Mouse (Mus musculus) hindbrain, embryonic 11.5 days (tissue): ENCODE results near the gene Pax4. TPM values are rescaled to one million over a fixed set of nuclear protein-coding genes. Genes with fewer than 3 reads are reported as not detected.

ENCODE experiments used
- ATAC-seq: fragments of 200-750 bp; cut with Nextera tagmentation; 2 replicates; pipeline ENCODE4 v1.8.0; 2017; ENCODE audit warnings: mild to moderate bottlenecking, moderate TSS enrichment, moderate library complexity; ENCODE audit not compliant: low FRiP score
- DNase-seq: peaks from one replicate; pipeline ENCODE4 v3.0.0-alpha.2; 2015; ENCODE audit warnings: low spot score
- H3K27ac ChIP-seq: fragments of 300-500 bp; sonication (generic); 2 replicates; pipeline ENCODE4 v1.5.1; 2014; ENCODE audit warnings: mild to moderate bottlenecking, low read depth, low read length
- H3K27me3 ChIP-seq: fragments of 300-500 bp; sonication (generic); 2 replicates; pipeline ENCODE4 v1.6.1; 2014; ENCODE audit warnings: mild to moderate bottlenecking, low read length, moderate library complexity, mixed read lengths; ENCODE audit not compliant: control insufficient read depth, insufficient read depth
- H3K36me3 ChIP-seq: fragments of 300-500 bp; sonication (generic); 2 replicates; pipeline ENCODE4 v1.6.1; 2014; ENCODE audit warnings: mild to moderate bottlenecking, low read length, moderate library complexity, mixed read lengths; ENCODE audit not compliant: control insufficient read depth, insufficient read depth
- H3K4me1 ChIP-seq: fragments of 300-500 bp; sonication (generic); replicated peaks from 2 replicates; pipeline ENCODE4 v1.6.1; 2014; ENCODE audit warnings: low read length, mixed read lengths; ENCODE audit not compliant: control insufficient read depth, insufficient read depth
- H3K4me2 ChIP-seq: fragments of 300-500 bp; sonication (generic); replicated peaks from 2 replicates; pipeline ENCODE4 v1.6.1; 2014; ENCODE audit warnings: mild to moderate bottlenecking, low read depth, low read length
- H3K4me3 ChIP-seq: fragments of 300-500 bp; sonication (generic); 2 replicates; pipeline ENCODE4 v1.5.1; 2014; ENCODE audit warnings: low read depth, low read length
- H3K9ac ChIP-seq: fragments of 300-500 bp; sonication (generic); 2 replicates; pipeline ENCODE4 v1.6.1; 2014; ENCODE audit warnings: low read depth, low read length
- H3K9me3 ChIP-seq: fragments of 300-500 bp; sonication (generic); 2 replicates; pipeline ENCODE4 v1.6.1; 2016; ENCODE audit warnings: low read length; ENCODE audit not compliant: control insufficient read depth
- WGBS: fragments of 180-500 bp; shearing (Covaris S2); extraction: QIAGEN DNeasy Blood & Tissue Kit; methylation state at CpG from one replicate; pipeline ENCODE4 v1.1.7; 2014; 5-methylcytosine and 5-hydroxymethylcytosine counted together
- polyA plus RNA-seq: library from polyadenylated mRNA; unstranded; fragments of >200 nt; fragmentation: Nextera tagmentation; extraction: Ambion mirVana; gene quantifications from 2 replicates; pipeline ENCODE4 v1.2.1, GENCODE M21; 2014

Pax4 gene
- not detected in 2 replicates for polyA plus RNA-seq

DNA sequence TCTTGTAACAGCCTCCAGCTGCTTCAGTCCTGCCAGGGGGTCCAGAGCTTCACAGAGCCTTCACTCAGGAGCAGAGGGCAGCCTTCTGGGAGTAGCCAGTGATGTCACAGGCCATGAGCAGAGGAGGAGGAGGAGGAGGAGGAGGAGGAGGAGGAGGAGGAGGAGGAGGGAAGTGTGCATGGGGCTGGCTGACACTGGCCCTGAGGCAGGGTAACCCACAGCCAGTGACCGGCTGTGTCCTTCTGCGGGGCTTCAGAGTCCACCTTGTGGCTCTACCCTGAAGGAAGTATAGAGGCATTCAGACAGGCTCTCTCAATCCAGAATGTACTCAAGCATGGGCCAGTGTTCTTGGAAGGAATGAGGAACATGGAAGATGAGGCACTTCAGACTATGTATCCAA, at the start of gene Pax4:
Gene Pax4 (minus strand): TSS at position 101 of the 400 bp plus-strand sequence.
- Histone ChIP-seq H3K9ac (no peak within 1 kb of the TSS), H3K36me3 (no peaks in the 10 kb centered on the region), H3K27ac (no peak within 1 kb of the TSS), H3K9me3 (no peaks in the 10 kb centered on the region), H3K4me1 (no peaks in the 10 kb centered on the region), H3K4me3 (no peak within 1 kb of the TSS), H3K27me3 (peaks cover 11% of the 10 kb centered on the region), H3K4me2 (no peak within 1 kb of the TSS)
- WGBS = 85% methylated on average over 2 of the region's 2 CpGs
- DNase-seq = no peak
- ATAC-seq = no peak

DNA sequence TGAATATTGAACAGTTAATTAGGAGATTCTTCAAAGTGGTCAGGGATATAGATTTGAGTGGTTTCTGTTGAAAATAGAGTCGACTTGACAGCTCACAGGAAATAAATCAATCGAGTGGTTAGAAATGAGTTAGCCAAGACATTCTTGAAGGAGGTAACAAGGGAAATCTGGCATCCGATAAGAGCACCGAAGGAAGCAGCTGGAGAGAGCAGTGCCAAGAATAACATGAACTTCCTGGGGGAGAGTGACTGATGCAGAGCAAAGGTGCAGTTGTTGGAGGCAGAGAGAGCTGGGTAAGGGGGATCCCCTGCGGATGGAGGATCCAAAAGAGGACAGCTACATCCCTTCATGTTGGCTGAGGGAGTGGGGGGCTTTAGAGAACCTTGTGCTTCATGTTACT, 48.7 kb upstream of the Pax4 start:
- no peak overlapping the region for H3K4me2 ChIP-seq
- no peaks in the 10 kb centered on the region; the same call in 1 of the 2 replicates for H3K36me3 ChIP-seq
- DNase-seq (no peak), ATAC-seq (no peak)
- H3K4me3 ChIP-seq = no peak overlapping the region
- no peaks in the 10 kb centered on the region for H3K4me1 ChIP-seq
- H3K9ac ChIP-seq = no peak overlapping the region
- H3K9me3 ChIP-seq = no peaks in the 10 kb centered on the region
- H3K27ac ChIP-seq = no peak overlapping the region
- WGBS = 80% methylated on average over 5 of the region's 5 CpGs
- no peaks in the 10 kb centered on the region for H3K27me3 ChIP-seq

- no peaks in the 10 kb centered on the region for H3K27me3 ChIP-seq
- H3K4me2 ChIP-seq = no peak overlapping the region
- no peak for ATAC-seq
- H3K4me1 ChIP-seq = no peaks in the 10 kb centered on the region
- H3K27ac ChIP-seq = no peak overlapping the region
- no peak for DNase-seq
- no peak overlapping the region for H3K4me3 ChIP-seq
- H3K9me3 ChIP-seq = no peaks in the 10 kb centered on the region
- no peak overlapping the region for H3K9ac ChIP-seq
- H3K36me3 ChIP-seq = peaks cover 2% of the 10 kb centered on the region; the same call in 1 of the 2 replicates
These were observed 42.0 kb upstream of the Pax4 start for GRCm38 (mm10) chr6:28491198-28491597.

DNA sequence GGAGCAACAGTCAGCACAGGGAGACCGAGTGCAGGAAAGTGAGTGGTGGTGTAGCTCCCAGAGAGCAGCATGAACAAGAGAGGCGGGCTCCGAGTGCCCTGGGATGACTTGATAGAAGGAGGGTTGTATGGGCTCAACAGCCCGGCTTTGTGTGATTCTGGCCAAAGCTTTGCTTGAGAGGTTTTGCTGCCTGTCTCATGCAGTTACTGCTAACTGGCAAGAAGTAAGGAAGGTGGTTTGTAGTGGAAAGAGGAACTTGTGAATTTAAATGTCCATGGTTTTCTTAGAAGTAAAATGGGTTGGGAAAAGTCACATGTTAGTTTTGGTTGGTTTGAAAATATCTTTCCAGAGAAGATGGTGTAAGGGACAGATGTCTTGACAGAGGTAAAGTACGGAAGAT, 41.5 kb upstream of the Pax4 start:
- ATAC-seq (no peak), DNase-seq (no peak)
- Histone ChIP-seq H3K4me2 (no peak overlapping the region), H3K36me3 (peaks cover 2% of the 10 kb centered on the region; the same call in 1 of the 2 replicates), H3K27ac (no peak overlapping the region), H3K9me3 (no peaks in the 10 kb centered on the region), H3K27me3 (no peaks in the 10 kb centered on the region), H3K9ac (no peak overlapping the region), H3K4me1 (no peaks in the 10 kb centered on the region), H3K4me3 (no peak overlapping the region)
- WGBS = 91% methylated on average over 5 of the region's 5 CpGs

DNA sequence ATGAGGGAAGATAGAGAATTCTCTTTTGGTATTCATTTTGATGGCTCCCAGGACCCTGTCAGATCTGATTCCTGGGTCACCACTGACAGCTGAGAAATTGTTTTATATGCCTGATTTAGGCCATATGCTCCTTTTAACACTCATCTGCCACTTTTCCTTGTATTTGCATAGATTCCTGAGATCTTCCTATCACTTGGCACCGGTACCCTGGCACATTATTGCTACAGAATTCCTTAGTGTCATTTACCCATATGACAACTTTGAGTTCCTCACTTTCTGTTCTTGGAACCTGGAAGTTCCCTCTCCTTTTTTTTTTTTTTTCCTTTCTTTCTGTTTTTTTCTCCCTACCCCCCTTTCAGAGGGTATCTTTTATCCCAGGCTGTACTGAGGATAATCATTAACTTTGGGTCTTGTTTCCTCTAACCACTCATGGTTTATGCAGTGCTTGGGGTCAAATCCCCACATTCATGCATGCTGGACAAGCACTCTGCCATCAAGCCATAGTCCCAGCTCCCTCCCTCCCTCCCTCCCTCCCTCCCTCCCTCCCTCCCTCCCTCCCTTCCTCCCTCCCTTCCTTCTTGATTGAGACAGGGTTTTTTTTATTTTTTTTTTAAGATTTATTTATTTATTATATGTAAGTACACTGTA, 39.2 kb upstream of the Pax4 start:
- Histone ChIP-seq H3K36me3 (peaks cover 2% of the 10 kb centered on the region; the same call in 1 of the 2 replicates), H3K9me3 (no peaks in the 10 kb centered on the region)
- no peak for DNase-seq

GRCm38 (mm10) chr6:28486905-28487304, 37.8 kb upstream of the Pax4 start:
- Histone ChIP-seq H3K4me3 (no peak overlapping the region), H3K36me3 (no peaks in the 10 kb centered on the region), H3K4me2 (no peak overlapping the region), H3K27me3 (no peaks in the 10 kb centered on the region), H3K27ac (no peak overlapping the region), H3K4me1 (no peaks in the 10 kb centered on the region), H3K9me3 (no peaks in the 10 kb centered on the region), H3K9ac (no peak overlapping the region)
- ATAC-seq (no peak), DNase-seq (no peak)
- 97% methylated on average over 7 of the region's 7 CpGs for WGBS

More for the DNA sequence above, 39.2 kb upstream of the Pax4 start:
- no peak overlapping the region for H3K9ac ChIP-seq
- no peaks in the 10 kb centered on the region for H3K4me1 ChIP-seq
- H3K27ac ChIP-seq = no peak overlapping the region
- H3K27me3 ChIP-seq = no peaks in the 10 kb centered on the region
- no peak overlapping the region for H3K4me3 ChIP-seq
- no peak for ATAC-seq
- no peak overlapping the region for H3K4me2 ChIP-seq
- 68% methylated on average over 1 of the region's 1 CpGs for WGBS

- H3K27ac ChIP-seq = no peak overlapping the region
- no peak for ATAC-seq
These were observed 37.3 kb upstream of the Pax4 start for GRCm38 (mm10) chr6:28486471-28486870.

DNA sequence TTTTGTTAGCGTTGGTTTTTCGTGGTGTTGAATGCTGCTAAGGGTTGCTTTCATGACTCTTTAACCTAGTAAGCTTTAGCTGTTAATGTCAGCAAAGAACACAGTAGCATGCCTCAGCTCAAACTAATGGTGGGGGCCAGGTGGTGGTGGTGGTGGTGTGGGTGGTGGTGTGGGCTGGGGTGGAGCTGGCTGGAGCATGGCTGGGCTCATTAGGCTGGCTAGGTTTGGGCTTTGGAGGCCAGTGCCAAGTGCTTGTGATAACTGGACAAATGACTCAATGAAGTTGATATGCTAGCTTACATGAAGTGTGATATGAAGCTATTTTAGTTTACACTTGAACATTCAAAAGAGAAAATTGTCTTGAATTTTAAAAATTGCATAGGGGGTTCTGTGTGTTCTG, 36.9 kb upstream of the Pax4 start:
- no peak overlapping the region for H3K9ac ChIP-seq
- H3K36me3 ChIP-seq = no peaks in the 10 kb centered on the region
- ATAC-seq = no peak
- H3K27me3 ChIP-seq = no peaks in the 10 kb centered on the region
- H3K4me2 ChIP-seq = no peak overlapping the region
- no peak overlapping the region for H3K4me3 ChIP-seq
- no peaks in the 10 kb centered on the region for H3K9me3 ChIP-seq
- no peak for DNase-seq
- no peak overlapping the region for H3K27ac ChIP-seq
- WGBS = 97% methylated on average over 2 of the region's 2 CpGs
- no peaks in the 10 kb centered on the region for H3K4me1 ChIP-seq

More at GRCm38 (mm10) chr6:28486471-28486870, 37.3 kb upstream of the Pax4 start:
- no peak overlapping the region for H3K4me2 ChIP-seq
- WGBS = 74% methylated on average over 2 of the region's 2 CpGs
- no peak overlapping the region for H3K9ac ChIP-seq
- no peak for DNase-seq
- H3K9me3 ChIP-seq = no peaks in the 10 kb centered on the region
- no peaks in the 10 kb centered on the region for H3K36me3 ChIP-seq
- H3K4me3 ChIP-seq = no peak overlapping the region
- H3K4me1 ChIP-seq = no peaks in the 10 kb centered on the region
- H3K27me3 ChIP-seq = no peaks in the 10 kb centered on the region

GRCm38 (mm10) chr6:28482711-28483315, 33.7 kb upstream of the Pax4 start:
- Histone ChIP-seq H3K9me3 (no peaks in the 10 kb centered on the region), H3K36me3 (no peaks in the 10 kb centered on the region), H3K27ac (no peak overlapping the region), H3K4me3 (no peak overlapping the region), H3K4me1 (no peaks in the 10 kb centered on the region), H3K27me3 (no peaks in the 10 kb centered on the region), H3K9ac (no peak overlapping the region), H3K4me2 (no peak overlapping the region)
- DNase-seq (no peak), ATAC-seq (no peak)
- 84% methylated on average over 4 of the region's 4 CpGs for WGBS
